Mouse (Mus musculus): ENCODE results near the gene A530016L24Rik. TPM values are rescaled to one million over a fixed set of nuclear protein-coding genes. Genes with fewer than 3 reads are reported as not detected.

A530016L24Rik gene
- under 1 TPM; 0.32 to 0.56 TPM for total RNA-seq (2021)

- DNase-seq (ENCODE audit: extremely low spot score in 1 of 2, low spot score in 1 of 2): no peak
Observed at GRCm38 (mm10) chr12:112489134-112489533, at the start of gene A530016L24Rik. TSS of gene A530016L24Rik (plus strand) at chr12:112489448.

- no peak for DNase-seq (ENCODE audit: extremely low spot score in 1 of 2, low spot score in 1 of 2)
Observed at GRCm38 (mm10) chr12:112439993-112440392, 49.3 kb upstream of the A530016L24Rik start.

- DNase-seq (ENCODE audit: extremely low spot score in 1 of 2, low spot score in 1 of 2): peak in 1 of 2 experiments; percentile 58
Observed at GRCm38 (mm10) chr12:112449144-112449827, 40.0 kb upstream of the A530016L24Rik start.

GRCm38 (mm10) chr12:112449828-112450180 is 39.4 kb upstream of the A530016L24Rik start:
- no peak for DNase-seq (ENCODE audit: extremely low spot score in 1 of 2, low spot score in 1 of 2)

- peak in 1 of 2 experiments; percentile 64 for DNase-seq (ENCODE audit: extremely low spot score in 1 of 2, low spot score in 1 of 2)
Observed at GRCm38 (mm10) chr12:112450883-112451282, 38.4 kb upstream of the A530016L24Rik start.

- DNase-seq (ENCODE audit: extremely low spot score in 1 of 2, low spot score in 1 of 2): no peak
Observed at GRCm38 (mm10) chr12:112451381-112451780, 37.9 kb upstream of the A530016L24Rik start.

GRCm38 (mm10) chr12:112451826-112452225 is 37.4 kb upstream of the A530016L24Rik start:
- DNase-seq (ENCODE audit: extremely low spot score in 1 of 2, low spot score in 1 of 2): no peak

GRCm38 (mm10) chr12:112456144-112456713 is 33.0 kb upstream of the A530016L24Rik start:
- DNase-seq (ENCODE audit: extremely low spot score in 1 of 2, low spot score in 1 of 2): no peak

- peak; percentile 56 for DNase-seq (ENCODE audit: extremely low spot score in 1 of 2, low spot score in 1 of 2)
Observed at GRCm38 (mm10) chr12:112457839-112458238, 31.4 kb upstream of the A530016L24Rik start.

- no peak for DNase-seq (ENCODE audit: extremely low spot score in 1 of 2, low spot score in 1 of 2)
Observed at GRCm38 (mm10) chr12:112462423-112462822, 26.8 kb upstream of the A530016L24Rik start.

- DNase-seq (ENCODE audit: extremely low spot score in 1 of 2, low spot score in 1 of 2): no peak
Observed at GRCm38 (mm10) chr12:112463209-112463608, 26.0 kb upstream of the A530016L24Rik start.

GRCm38 (mm10) chr12:112463750-112464444 is 25.4 kb upstream of the A530016L24Rik start:
- no peak for DNase-seq (ENCODE audit: extremely low spot score in 1 of 2, low spot score in 1 of 2)

GRCm38 (mm10) chr12:112464516-112464915 is 24.7 kb upstream of the A530016L24Rik start:
- no peak for DNase-seq (ENCODE audit: extremely low spot score in 1 of 2, low spot score in 1 of 2)

- no peak for DNase-seq (ENCODE audit: extremely low spot score in 1 of 2, low spot score in 1 of 2)
Observed at GRCm38 (mm10) chr12:112465928-112466327, 23.3 kb upstream of the A530016L24Rik start.

GRCm38 (mm10) chr12:112467387-112467786 is 21.9 kb upstream of the A530016L24Rik start:
- DNase-seq (ENCODE audit: extremely low spot score in 1 of 2, low spot score in 1 of 2): no peak

GRCm38 (mm10) chr12:112469393-112469792 is 19.9 kb upstream of the A530016L24Rik start:
- DNase-seq (ENCODE audit: extremely low spot score in 1 of 2, low spot score in 1 of 2): no peak

- DNase-seq (ENCODE audit: extremely low spot score in 1 of 2, low spot score in 1 of 2): no peak
Observed at GRCm38 (mm10) chr12:112470216-112470615, 19.0 kb upstream of the A530016L24Rik start.

- DNase-seq (ENCODE audit: extremely low spot score in 1 of 2, low spot score in 1 of 2): peak; percentile 73 to 96
Observed at GRCm38 (mm10) chr12:112473777-112474176, 15.5 kb upstream of the A530016L24Rik start.

- no peak for DNase-seq (ENCODE audit: extremely low spot score in 1 of 2, low spot score in 1 of 2)
Observed at GRCm38 (mm10) chr12:112489535-112489934, 287 bp downstream of the A530016L24Rik start.

GRCm38 (mm10) chr12:112490444-112490939 is 1.2 kb downstream of the A530016L24Rik start:
- DNase-seq (ENCODE audit: extremely low spot score in 1 of 2, low spot score in 1 of 2): no peak

- DNase-seq (ENCODE audit: extremely low spot score in 1 of 2, low spot score in 1 of 2): no peak
Observed at GRCm38 (mm10) chr12:112496136-112496535, 6.9 kb downstream of the A530016L24Rik start.
